In the genomic region with DNA sequence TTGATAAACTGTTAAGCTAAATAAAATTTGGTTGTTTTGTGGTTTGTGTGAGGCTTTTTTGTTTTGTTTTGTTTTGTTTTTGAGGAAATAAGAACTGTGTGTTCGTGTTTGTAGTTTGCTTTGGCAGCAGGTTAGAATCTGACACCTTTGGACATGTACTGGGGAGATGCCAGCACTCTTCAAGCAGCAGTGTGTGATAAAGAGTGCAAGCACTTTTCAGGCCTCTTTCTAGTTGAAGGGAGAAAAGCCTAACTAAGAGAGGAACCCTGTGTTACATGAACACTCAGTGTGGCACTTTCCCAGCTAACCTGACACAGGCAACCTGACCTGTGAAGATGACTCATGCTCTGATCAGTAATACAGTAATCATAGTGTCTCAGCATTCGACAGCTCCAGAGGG, we compare ENCODE assay signal across 23 mouse cellular contexts. TPM values are rescaled to one million over a fixed set of nuclear protein-coding genes. Genes with fewer than 3 reads are reported as not detected.
DNase-seq lines count a peak whose midpoint lies in the region; ATAC-seq and TF ChIP-seq lines count a peak whose summit lies in the region.
"Had no signal": no experiment of that assay in that cellular context is flagged by ENCODE, and none has a peak within 500 bp of the region (broad histone marks: within the 10 kb centered on the region; RNA-seq: fewer than 3 reads in every experiment).

No protein-coding gene starts in this region.

- H3K4me3 ChIP-seq in heart, adult 2 months = no peak overlapping the region
- H3K4me3 ChIP-seq in lung, embryonic 14.5 days (ENCODE audit: low read depth, low read length) = no peak overlapping the region
- no peak overlapping the region for H3K4me3 ChIP-seq in heart, postnatal 0 days (ENCODE audit: low read depth, low read length)
- no peak overlapping the region for H3K4me3 ChIP-seq in liver, postnatal 0 days (ENCODE audit: low read depth, low read length)
- no peak overlapping the region for H3K4me3 ChIP-seq in kidney, embryonic 15.5 days (replicated peaks)
- H3K4me3 ChIP-seq: forebrain, embryonic 13.5 days; hindbrain, embryonic 12.5 days; limb, embryonic 12.5 days; liver, embryonic 13.5 days; midbrain, embryonic 10.5 days; myocyte; neural tube, embryonic 13.5 days had no signal

- H3K36me3 ChIP-seq in heart, adult 2 months (ENCODE audit: control insufficient read depth, insufficient read depth, low read length) = peaks cover 5% of the 10 kb centered on the region
- H3K36me3 ChIP-seq in lung, embryonic 14.5 days (ENCODE audit: insufficient read depth) = peaks cover 56% of the 10 kb centered on the region
- peaks cover 18% of the 10 kb centered on the region for H3K36me3 ChIP-seq in heart, postnatal 0 days (replicated peaks; ENCODE audit: control insufficient read depth, insufficient read depth, low read length)
- peaks cover 30% of the 10 kb centered on the region for H3K36me3 ChIP-seq in liver, postnatal 0 days (replicated peaks; ENCODE audit: insufficient read depth, low read length)
- H3K36me3 ChIP-seq in kidney, embryonic 15.5 days = peaks cover 57% of the 10 kb centered on the region

- no peak for TF ChIP-seq EP300 in heart, adult 2 months (IDR thresholded peaks at IDR 0.05; ENCODE audit: insufficient read depth, low read depth, low read length)
- no peak; the same call in 1 of the 2 replicates for TF ChIP-seq EP300 in heart, postnatal 0 days (IDR thresholded peaks at IDR 0.05; ENCODE audit: low read depth)
- TF ChIP-seq EP300 in liver, postnatal 0 days (IDR thresholded peaks at IDR 0.05; ENCODE audit: low read depth) = no peak

- H3K9me3 ChIP-seq in lung, embryonic 14.5 days (ENCODE audit: low read depth, low read length) = no peaks in the 10 kb centered on the region
- H3K9me3 ChIP-seq in heart, postnatal 0 days (replicated peaks; ENCODE audit: control insufficient read depth, low read length) = no peaks in the 10 kb centered on the region
- H3K9me3 ChIP-seq in liver, postnatal 0 days (ENCODE audit: low read length) = no peaks in the 10 kb centered on the region
- no peaks in the 10 kb centered on the region for H3K9me3 ChIP-seq in kidney, embryonic 15.5 days (replicated peaks)
- H3K9me3 ChIP-seq: forebrain, embryonic 13.5 days; hindbrain, embryonic 12.5 days; limb, embryonic 12.5 days; liver, embryonic 13.5 days; midbrain, embryonic 10.5 days; neural tube, embryonic 13.5 days had no signal

- 0 out of 2 replicates have a peak, but pooled peaks have one; percentile 11 for TF ChIP-seq POLR2A in heart, adult 2 months (IDR thresholded peaks at IDR 0.05; ENCODE audit: insufficient read depth, low read depth, low read length)

- peak overlapping the region; percentile 36 for H3K27ac ChIP-seq in heart, adult 2 months
- H3K27ac ChIP-seq in lung, embryonic 14.5 days (ENCODE audit: low read depth) = no peak overlapping the region
- peak overlapping the region; percentile 62 for H3K27ac ChIP-seq in heart, postnatal 0 days (ENCODE audit: low read depth)
- H3K27ac ChIP-seq in liver, postnatal 0 days (ENCODE audit: low read depth) = no peak overlapping the region
- H3K27ac ChIP-seq in kidney, embryonic 15.5 days = no peak overlapping the region
- H3K27ac ChIP-seq: forebrain, embryonic 13.5 days; hindbrain, embryonic 12.5 days; limb, embryonic 12.5 days; liver, embryonic 13.5 days; midbrain, embryonic 10.5 days; neural tube, embryonic 13.5 days had no signal

- ATAC-seq in lung, embryonic 14.5 days (ENCODE audit: insufficient read depth) = no peak
- peak; percentile 76 for ATAC-seq in heart, postnatal 0 days (ENCODE audit: insufficient read depth, low read depth)
- no peak for ATAC-seq in liver, postnatal 0 days
- no peak for ATAC-seq in kidney, embryonic 15.5 days (replicated peaks; ENCODE audit: low FRiP score)
- ATAC-seq: forebrain, embryonic 13.5 days; midbrain, embryonic 16.5 days had no signal

- no peaks in the 10 kb centered on the region for H3K79me2 ChIP-seq in heart, adult 2 months (replicated peaks; ENCODE audit: control insufficient read depth, insufficient read depth, low read length)

- no peak for TF ChIP-seq CTCF in heart, adult 2 months (IDR thresholded peaks at IDR 0.05)
- TF ChIP-seq CTCF in lung, embryonic 14.5 days (IDR thresholded peaks at IDR 0.05; ENCODE audit: low read depth) = no peak
- TF ChIP-seq CTCF in heart, postnatal 0 days (IDR thresholded peaks at IDR 0.05; ENCODE audit: low read depth) = no peak
- TF ChIP-seq CTCF in liver, postnatal 0 days (IDR thresholded peaks at IDR 0.05; ENCODE audit: low read depth) = no peak

- no peak overlapping the region for H3K4me2 ChIP-seq in lung, embryonic 14.5 days
- H3K4me2 ChIP-seq in heart, postnatal 0 days (ENCODE audit: low read depth, low read length) = no peak overlapping the region
- H3K4me2 ChIP-seq in liver, postnatal 0 days (ENCODE audit: low read depth, low read length) = no peak overlapping the region
- H3K4me2 ChIP-seq in kidney, embryonic 15.5 days = no peak overlapping the region
- H3K4me2 ChIP-seq: forebrain, embryonic 13.5 days; hindbrain, embryonic 12.5 days; limb, embryonic 12.5 days; liver, embryonic 13.5 days; neural tube, embryonic 13.5 days had no signal

- WGBS in heart, adult 2 months = 33% methylated on average over 2 of the region's 2 CpGs
- WGBS in lung, embryonic 14.5 days = 67% methylated on average over 2 of the region's 2 CpGs
- WGBS in heart, postnatal 0 days = 30% methylated on average over 2 of the region's 2 CpGs
- 80% methylated on average over 2 of the region's 2 CpGs for WGBS in liver, postnatal 0 days (ENCODE audit: insufficient replicate concordance)
- WGBS in kidney, embryonic 15.5 days = 86% methylated on average over 2 of the region's 2 CpGs

- intact Hi-C loops in heart, adult 2 months (cut with DNase I) = no loop called here
- intact Hi-C loops in heart, postnatal 25 days (cut with DNase I) = no loop called here

- peaks cover 3% of the 10 kb centered on the region for H3K4me1 ChIP-seq in heart, adult 2 months (ENCODE audit: control insufficient read depth, insufficient read depth, low read length)
- H3K4me1 ChIP-seq in lung, embryonic 14.5 days (ENCODE audit: insufficient read depth) = no peaks in the 10 kb centered on the region
- peaks cover 14% of the 10 kb centered on the region; the same call in 1 of the 2 replicates for H3K4me1 ChIP-seq in heart, postnatal 0 days (ENCODE audit: control insufficient read depth, insufficient read depth)
- H3K4me1 ChIP-seq in liver, postnatal 0 days (ENCODE audit: insufficient read depth) = no peaks in the 10 kb centered on the region
- no peaks in the 10 kb centered on the region for H3K4me1 ChIP-seq in kidney, embryonic 15.5 days
- H3K4me1 ChIP-seq: forebrain, embryonic 13.5 days; hindbrain, embryonic 12.5 days; limb, embryonic 12.5 days; liver, embryonic 13.5 days; midbrain, embryonic 10.5 days; neural tube, embryonic 13.5 days had no signal

- H3K27me3 ChIP-seq in heart, adult 2 months (ENCODE audit: control insufficient read depth, insufficient read depth, low read length) = no peaks in the 10 kb centered on the region
- H3K27me3 ChIP-seq in lung, embryonic 14.5 days (ENCODE audit: insufficient read depth, low read length) = no peaks in the 10 kb centered on the region
- H3K27me3 ChIP-seq in heart, postnatal 0 days (ENCODE audit: control insufficient read depth, insufficient read depth, low read length) = no peaks in the 10 kb centered on the region
- no peaks in the 10 kb centered on the region for H3K27me3 ChIP-seq in liver, postnatal 0 days (ENCODE audit: insufficient read depth, low read length)
- H3K27me3 ChIP-seq in kidney, embryonic 15.5 days = no peaks in the 10 kb centered on the region
- H3K27me3 ChIP-seq: forebrain, embryonic 13.5 days; hindbrain, embryonic 12.5 days; limb, embryonic 12.5 days; liver, embryonic 13.5 days; neural tube, embryonic 13.5 days had no signal

- peak in 1 of 2 experiments; percentile 47 for DNase-seq in heart, adult 2 months
- no peak for DNase-seq in heart, postnatal 25 days (ENCODE audit: low spot score)
- DNase-seq in lung, embryonic 14.5 days = peak; percentile 19
- no peak for DNase-seq in lung, postnatal 25 days (ENCODE audit: low spot score)
- DNase-seq in NIH3T3 (ENCODE audit: low read depth) = peak; percentile 24
- DNase-seq in heart, postnatal 0 days (ENCODE audit: low spot score) = peak; percentile 65
- no peak for DNase-seq in liver, postnatal 0 days
- DNase-seq: adrenal gland, adult 8-10 months; cerebellum, adult 2 months; kidney, adult 11 months; kidney, postnatal 4 days; liver, embryonic 13.5 days; retina, postnatal 1 day; right cerebral cortex, postnatal 25 days; spleen, adult 18-20 months had no signal

- no peak overlapping the region for H3K9ac ChIP-seq in heart, adult 2 months (ENCODE audit: low read depth, low read length)
- no peak overlapping the region for H3K9ac ChIP-seq in lung, embryonic 14.5 days
- H3K9ac ChIP-seq in heart, postnatal 0 days (replicated peaks; ENCODE audit: low read depth, low read length) = no peak overlapping the region
- H3K9ac ChIP-seq in liver, postnatal 0 days (replicated peaks) = no peak overlapping the region
- no peak overlapping the region for H3K9ac ChIP-seq in kidney, embryonic 15.5 days
- H3K9ac ChIP-seq: forebrain, embryonic 13.5 days; hindbrain, embryonic 12.5 days; limb, embryonic 12.5 days; liver, embryonic 13.5 days; neural tube, embryonic 13.5 days had no signal

RNA-seq across cellular contexts. Expression of a gene that starts 17.7 kb away (rescaled TPM):
- total RNA-seq in heart, adult 2 months (2021) = 10 to 100 TPM; 33.2 to 37.7 TPM
- polyA plus RNA-seq in heart, adult 2 months (2012; rRNA removed) = 44.7 and 50.3 TPM in 2 replicates
- 10 to 100 TPM; 40.1 to 40.4 TPM for total RNA-seq in heart, postnatal 25 days (2021)
- polyA plus RNA-seq in lung, embryonic 14.5 days (2014; fragmentation: Nextera tagmentation; extraction: Ambion mirVana) = 30.8 and 32.6 TPM in 2 replicates
- 113 and 117 TPM in 2 replicates for total RNA-seq in heart, postnatal 0 days (2014; rRNA removed; ENCODE audit: low replicate concordance)
- polyA plus RNA-seq in heart, postnatal 0 days (2015; fragmentation: Nextera tagmentation; extraction: Ambion mirVana) = 25.4 and 28.0 TPM in 2 replicates
- polyA plus RNA-seq in liver, postnatal 0 days (2015; fragmentation: Nextera tagmentation; extraction: Ambion mirVana) = 45.2 and 45.6 TPM in 2 replicates
- polyA plus RNA-seq in kidney, embryonic 15.5 days (2015; fragmentation: Nextera tagmentation; extraction: Ambion mirVana) = 44.2 and 46.0 TPM in 2 replicates

RNA-seq across cellular contexts. Expression of a gene that starts 18.1 kb away (rescaled TPM):
- total RNA-seq in heart, adult 2 months (2021) = 10 to 100 TPM; 61.1 to 65.8 TPM
- 20.8 and 24.8 TPM in 2 replicates for polyA plus RNA-seq in heart, adult 2 months (2012; rRNA removed)
- 10 to 100 TPM; 65.8 to 72.0 TPM for total RNA-seq in heart, postnatal 25 days (2021)
- 188 and 202 TPM in 2 replicates for polyA plus RNA-seq in lung, embryonic 14.5 days (2014; fragmentation: Nextera tagmentation; extraction: Ambion mirVana)
- 10.8 and 10.9 TPM in 2 replicates for total RNA-seq in heart, postnatal 0 days (2014; rRNA removed; ENCODE audit: low replicate concordance)
- polyA plus RNA-seq in heart, postnatal 0 days (2015; fragmentation: Nextera tagmentation; extraction: Ambion mirVana) = 65.4 and 68.5 TPM in 2 replicates
- 51.9 and 58.8 TPM in 2 replicates for polyA plus RNA-seq in liver, postnatal 0 days (2015; fragmentation: Nextera tagmentation; extraction: Ambion mirVana)
- 175 and 183 TPM in 2 replicates for polyA plus RNA-seq in kidney, embryonic 15.5 days (2015; fragmentation: Nextera tagmentation; extraction: Ambion mirVana)

RNA-seq across cellular contexts. Expression of a gene that starts 24.7 kb away (rescaled TPM):
- total RNA-seq in heart, adult 2 months (2021) = under 1 TPM; 0.66 to 0.84 TPM
- 1.00 and 1.3 TPM in 2 replicates for polyA plus RNA-seq in heart, adult 2 months (2012; rRNA removed)
- total RNA-seq in heart, postnatal 25 days (2021) = 1 to 10 TPM in 1 of 2 experiments, under 1 TPM in 1; 0.67 to 1.6 TPM
- polyA plus RNA-seq in lung, embryonic 14.5 days (2014; fragmentation: Nextera tagmentation; extraction: Ambion mirVana) = 0.50 and 0.69 TPM in 2 replicates
- total RNA-seq in heart, postnatal 0 days (2014; rRNA removed; ENCODE audit: low replicate concordance) = 0.23 and 2.9 TPM in 2 replicates
- polyA plus RNA-seq in heart, postnatal 0 days (2015; fragmentation: Nextera tagmentation; extraction: Ambion mirVana) = 0.81 and 0.83 TPM in 2 replicates
- 0.05 and 0.06 TPM in 2 replicates for polyA plus RNA-seq in liver, postnatal 0 days (2015; fragmentation: Nextera tagmentation; extraction: Ambion mirVana)
- polyA plus RNA-seq in kidney, embryonic 15.5 days (2015; fragmentation: Nextera tagmentation; extraction: Ambion mirVana) = 3.0 and 3.1 TPM in 2 replicates

RNA-seq across cellular contexts. Expression of a gene that starts 26.0 kb away (rescaled TPM):
- under 1 TPM in 1 of 2 experiments, not detected in 1; 0.31 TPM for total RNA-seq in heart, adult 2 months (2021)
- 0.35 TPM in 1 of 2 replicates, not detected in the other for polyA plus RNA-seq in heart, adult 2 months (2012; rRNA removed)
- total RNA-seq in heart, postnatal 25 days (2021) = not detected
- polyA plus RNA-seq in lung, embryonic 14.5 days (2014; fragmentation: Nextera tagmentation; extraction: Ambion mirVana) = 1.8 and 1.9 TPM in 2 replicates
- total RNA-seq in heart, postnatal 0 days (2014; rRNA removed; ENCODE audit: low replicate concordance) = 0.81 TPM in 1 of 2 replicates, not detected in the other
- polyA plus RNA-seq in heart, postnatal 0 days (2015; fragmentation: Nextera tagmentation; extraction: Ambion mirVana) = 0.29 and 0.37 TPM in 2 replicates
- 27.4 and 28.6 TPM in 2 replicates for polyA plus RNA-seq in liver, postnatal 0 days (2015; fragmentation: Nextera tagmentation; extraction: Ambion mirVana)
- polyA plus RNA-seq in kidney, embryonic 15.5 days (2015; fragmentation: Nextera tagmentation; extraction: Ambion mirVana) = 128 and 137 TPM in 2 replicates

RNA-seq across cellular contexts. Expression of a gene that starts 53.7 kb away (rescaled TPM):
- 1 to 10 TPM; 3.8 to 7.9 TPM for total RNA-seq in heart, adult 2 months (2021)
- 41.9 TPM in 2 replicates for polyA plus RNA-seq in heart, adult 2 months (2012; rRNA removed)
- total RNA-seq in heart, postnatal 25 days (2021) = 1 to 10 TPM; 5.3 to 6.9 TPM
- 0.43 and 0.71 TPM in 2 replicates for polyA plus RNA-seq in lung, embryonic 14.5 days (2014; fragmentation: Nextera tagmentation; extraction: Ambion mirVana)
- total RNA-seq in heart, postnatal 0 days (2014; rRNA removed; ENCODE audit: low replicate concordance) = 17.8 and 53.4 TPM in 2 replicates
- polyA plus RNA-seq in heart, postnatal 0 days (2015; fragmentation: Nextera tagmentation; extraction: Ambion mirVana) = 6.7 and 7.6 TPM in 2 replicates
- 0.81 and 1.4 TPM in 2 replicates for polyA plus RNA-seq in liver, postnatal 0 days (2015; fragmentation: Nextera tagmentation; extraction: Ambion mirVana)
- polyA plus RNA-seq in kidney, embryonic 15.5 days (2015; fragmentation: Nextera tagmentation; extraction: Ambion mirVana) = 6.7 and 7.7 TPM in 2 replicates

Comparison
In these comparisons a context has a peak if more than half of its experiments do, and no peak if none do; other contexts are left out.
1. DNase-seq: peak in lung, embryonic 14.5 days (single experiment), NIH3T3 (single experiment) and heart, postnatal 0 days (single experiment); none in heart, postnatal 25 days (single experiment), lung, postnatal 25 days (single experiment) and liver, postnatal 0 days (single experiment).
2. H3K27ac ChIP-seq: peak in heart, adult 2 months (single experiment) and heart, postnatal 0 days (single experiment); none in lung, embryonic 14.5 days (single experiment), liver, postnatal 0 days (single experiment) and kidney, embryonic 15.5 days (single experiment).